Mouse (Mus musculus) heart, embryonic 12.5 days (tissue): Measurements from ENCODE around the gene Fahd2a. TPM values are rescaled to one million over a fixed set of nuclear protein-coding genes. Genes with fewer than 3 reads are reported as not detected.
A peak's percentile ranks its signal among the peaks of the same experiment; 100 is the strongest.

Experiments used
- ATAC-seq: fragments of 200-750 bp; cut with Nextera tagmentation; 2 replicates; pipeline ENCODE4 v1.8.0; 2017; ENCODE audit warnings: moderate TSS enrichment, moderate library complexity; ENCODE audit not compliant: insufficient number of reproducible peaks, low FRiP score
- H3K27ac ChIP-seq: fragments of 300-500 bp; sonication (generic); 2 replicates; pipeline ENCODE4 v1.5.1; 2016; ENCODE audit warnings: mild to moderate bottlenecking, moderate library complexity; ENCODE audit not compliant: poor library complexity, severe bottlenecking
- H3K27me3 ChIP-seq: fragments of 300-500 bp; sonication (generic); replicated peaks from 2 replicates; pipeline ENCODE4 v1.6.1; 2016; ENCODE audit warnings: mild to moderate bottlenecking, moderate library complexity
- H3K36me3 ChIP-seq: fragments of 300-500 bp; sonication (generic); 2 replicates; pipeline ENCODE4 v1.6.1; 2016; ENCODE audit warnings: mild to moderate bottlenecking, moderate library complexity
- H3K4me1 ChIP-seq: fragments of 300-500 bp; sonication (generic); replicated peaks from 2 replicates; pipeline ENCODE4 v1.6.1; 2016; ENCODE audit warnings: mild to moderate bottlenecking
- H3K4me2 ChIP-seq: fragments of 300-500 bp; sonication (generic); 2 replicates; pipeline ENCODE4 v1.6.1; 2016; ENCODE audit warnings: mild to moderate bottlenecking, moderate library complexity
- H3K4me3 ChIP-seq: fragments of 300-500 bp; sonication (generic); 2 replicates; pipeline ENCODE4 v1.5.1; 2016; ENCODE audit warnings: mild to moderate bottlenecking
- H3K9ac ChIP-seq: fragments of 300-500 bp; sonication (generic); 2 replicates; pipeline ENCODE4 v1.6.1; 2016; ENCODE audit warnings: mild to moderate bottlenecking, moderate library complexity
- H3K9me3 ChIP-seq: fragments of 300-500 bp; sonication (generic); replicated peaks from 2 replicates; pipeline ENCODE4 v1.6.1; 2016; ENCODE audit warnings: mild to moderate bottlenecking, moderate library complexity
- WGBS: fragments of 180-500 bp; shearing (Covaris S2); methylation state at CpG from one replicate; pipeline ENCODE4 v1.1.7; 2016; 5-methylcytosine and 5-hydroxymethylcytosine counted together
- polyA plus RNA-seq: library from polyadenylated mRNA; unstranded; fragments of >200 nt; fragmentation: Nextera tagmentation; extraction: Ambion mirVana; gene quantifications from 2 replicates; pipeline ENCODE4 v1.2.1, GENCODE M21; 2016

Fahd2a gene
- 26.2 and 29.0 TPM in 2 replicates for polyA plus RNA-seq

- peak within 1 kb of the TSS; percentile 78 for H3K9ac ChIP-seq
- peak within 1 kb of the TSS; percentile 76 for H3K4me2 ChIP-seq
- ATAC-seq, result peak; percentile 94
- H3K9me3 ChIP-seq, result no peaks in the 10 kb centered on the region
- WGBS, result 5% methylated on average over 37 of the region's 37 CpGs
- no peaks in the 10 kb centered on the region for H3K27me3 ChIP-seq
- H3K27ac ChIP-seq, result no peak within 1 kb of the TSS
- peak within 1 kb of the TSS; percentile 76 for H3K4me3 ChIP-seq
- peaks cover 4% of the 10 kb centered on the region for H3K36me3 ChIP-seq
- peaks cover 13% of the 10 kb centered on the region for H3K4me1 ChIP-seq
Observed at GRCm38 (mm10) chr2:127444055-127444789, at the start of gene Fahd2a. Gene Fahd2a, minus strand, starts transcription at chr2:127444565.

GRCm38 (mm10) chr2:127484476-127485170 lies 40.3 kb upstream of the Fahd2a start:
- ATAC-seq, result peak; percentile 56
- H3K4me3 ChIP-seq, result peak overlapping the region; percentile 23
- 0 out of 2 replicates have a peak overlapping the region, but pooled peaks have one; percentile 11 for H3K9ac ChIP-seq
- peak overlapping the region; percentile 64 for H3K4me2 ChIP-seq
- H3K36me3 ChIP-seq, result no peaks in the 10 kb centered on the region
- H3K27me3 ChIP-seq, result peaks cover 64% of the 10 kb centered on the region
- 9% methylated on average over 19 of the region's 19 CpGs for WGBS
- H3K4me1 ChIP-seq, result peaks cover 31% of the 10 kb centered on the region
- H3K27ac ChIP-seq, result no peak overlapping the region
- H3K9me3 ChIP-seq, result no peaks in the 10 kb centered on the region

GRCm38 (mm10) chr2:127483001-127483400 lies 38.6 kb upstream of the Fahd2a start:
- Histone ChIP-seq H3K9ac (no peak overlapping the region), H3K27me3 (peaks cover 79% of the 10 kb centered on the region), H3K27ac (no peak overlapping the region), H3K36me3 (no peaks in the 10 kb centered on the region), H3K9me3 (no peaks in the 10 kb centered on the region), H3K4me1 (peaks cover 31% of the 10 kb centered on the region), H3K4me2 (peak overlapping the region; percentile 97), H3K4me3 (peak overlapping the region; percentile 64)
- no peak for ATAC-seq
- WGBS, result 1% methylated on average over 21 of the region's 21 CpGs

GRCm38 (mm10) chr2:127482533-127482911 lies 38.2 kb upstream of the Fahd2a start:
- Histone ChIP-seq H3K4me2 (peak overlapping the region; percentile 97), H3K9me3 (no peaks in the 10 kb centered on the region), H3K4me3 (peak overlapping the region; percentile 64), H3K27me3 (peaks cover 79% of the 10 kb centered on the region), H3K36me3 (no peaks in the 10 kb centered on the region), H3K9ac (peak overlapping the region; percentile 64), H3K27ac (no peak overlapping the region), H3K4me1 (peaks cover 31% of the 10 kb centered on the region)
- WGBS, result under 1% methylated on average over 21 of the region's 21 CpGs
- peak; percentile 83 for ATAC-seq

- peak; percentile 37; the same call in 1 of the 2 replicates for ATAC-seq
- peaks cover 31% of the 10 kb centered on the region for H3K4me1 ChIP-seq
- H3K36me3 ChIP-seq, result no peaks in the 10 kb centered on the region
- H3K9me3 ChIP-seq, result no peaks in the 10 kb centered on the region
- under 1% methylated on average over 57 of the region's 59 CpGs for WGBS
- H3K9ac ChIP-seq, result peak overlapping the region; percentile 64
- peak overlapping the region; percentile 97 for H3K4me2 ChIP-seq
- peak overlapping the region; percentile 64 for H3K4me3 ChIP-seq
- no peak overlapping the region for H3K27ac ChIP-seq
- H3K27me3 ChIP-seq, result peaks cover 79% of the 10 kb centered on the region
Observed at GRCm38 (mm10) chr2:127481841-127482532, 37.6 kb upstream of the Fahd2a start.

GRCm38 (mm10) chr2:127479763-127480162 lies 35.4 kb upstream of the Fahd2a start:
- Histone ChIP-seq H3K4me2 (no peak overlapping the region), H3K9ac (no peak overlapping the region), H3K9me3 (no peaks in the 10 kb centered on the region), H3K27ac (no peak overlapping the region), H3K4me3 (no peak overlapping the region), H3K36me3 (no peaks in the 10 kb centered on the region), H3K27me3 (peaks cover 63% of the 10 kb centered on the region), H3K4me1 (peaks cover 26% of the 10 kb centered on the region)
- 64% methylated on average over 10 of the region's 10 CpGs for WGBS
- ATAC-seq, result no peak

GRCm38 (mm10) chr2:127479210-127479609 lies 34.8 kb upstream of the Fahd2a start:
- no peak overlapping the region for H3K4me2 ChIP-seq
- no peak overlapping the region for H3K27ac ChIP-seq
- H3K27me3 ChIP-seq, result peaks cover 61% of the 10 kb centered on the region
- WGBS, result 74% methylated on average over 4 of the region's 4 CpGs
- no peaks in the 10 kb centered on the region for H3K9me3 ChIP-seq
- no peak overlapping the region for H3K4me3 ChIP-seq
- no peak overlapping the region for H3K9ac ChIP-seq
- no peaks in the 10 kb centered on the region for H3K36me3 ChIP-seq
- H3K4me1 ChIP-seq, result peaks cover 20% of the 10 kb centered on the region
- no peak for ATAC-seq

GRCm38 (mm10) chr2:127472279-127472678 lies 27.9 kb upstream of the Fahd2a start:
- Histone ChIP-seq H3K4me2 (no peak overlapping the region), H3K9me3 (no peaks in the 10 kb centered on the region), H3K4me1 (no peaks in the 10 kb centered on the region), H3K4me3 (no peak overlapping the region), H3K27ac (no peak overlapping the region), H3K9ac (no peak overlapping the region), H3K27me3 (no peaks in the 10 kb centered on the region), H3K36me3 (no peaks in the 10 kb centered on the region)
- WGBS, result 59% methylated on average over 3 of the region's 3 CpGs
- no peak for ATAC-seq

GRCm38 (mm10) chr2:127471281-127471680 lies 26.9 kb upstream of the Fahd2a start:
- no peak overlapping the region for H3K27ac ChIP-seq
- H3K4me2 ChIP-seq, result no peak overlapping the region
- no peaks in the 10 kb centered on the region for H3K36me3 ChIP-seq
- H3K9me3 ChIP-seq, result no peaks in the 10 kb centered on the region
- H3K4me3 ChIP-seq, result no peak overlapping the region
- 81% methylated on average over 8 of the region's 8 CpGs for WGBS
- no peaks in the 10 kb centered on the region for H3K27me3 ChIP-seq
- no peak for ATAC-seq
- no peak overlapping the region for H3K9ac ChIP-seq
- no peaks in the 10 kb centered on the region for H3K4me1 ChIP-seq

- 88% methylated on average over 10 of the region's 10 CpGs for WGBS
- Histone ChIP-seq H3K9me3 (no peaks in the 10 kb centered on the region), H3K9ac (no peak overlapping the region), H3K27me3 (no peaks in the 10 kb centered on the region), H3K36me3 (no peaks in the 10 kb centered on the region), H3K4me3 (no peak overlapping the region), H3K4me1 (peaks cover 6% of the 10 kb centered on the region; the same call in 1 of the 2 replicates), H3K27ac (no peak overlapping the region), H3K4me2 (no peak overlapping the region)
- no peak for ATAC-seq
Observed at GRCm38 (mm10) chr2:127470661-127471060, 26.3 kb upstream of the Fahd2a start.

- Histone ChIP-seq H3K27ac (no peak overlapping the region), H3K4me3 (no peak overlapping the region), H3K9ac (no peak overlapping the region), H3K4me1 (peaks cover 11% of the 10 kb centered on the region; the same call in 1 of the 2 replicates), H3K36me3 (no peaks in the 10 kb centered on the region), H3K27me3 (no peaks in the 10 kb centered on the region), H3K4me2 (no peak overlapping the region), H3K9me3 (no peaks in the 10 kb centered on the region)
- ATAC-seq, result no peak
- WGBS, result 85% methylated on average over 5 of the region's 5 CpGs
Observed at GRCm38 (mm10) chr2:127470183-127470582, 25.8 kb upstream of the Fahd2a start.
